Mouse (Mus musculus) induced T-regulatory cell, adult 2 months (primary cell): ENCODE data around the gene 4931428L18Rik.

ENCODE experiments used
- DNase-seq: peaks from one replicate; pipeline ENCODE4 v3.0.0-alpha.2; 2012; ENCODE audit warnings: low read depth

The 4931428L18Rik gene

GRCm38 (mm10) chr1:31152799-31153426 lies 69.6 kb downstream of the 4931428L18Rik start:
- DNase-seq, result no peak

GRCm38 (mm10) chr1:31150546-31150945 lies 71.9 kb downstream of the 4931428L18Rik start:
- DNase-seq, result no peak

GRCm38 (mm10) chr1:31149671-31150070 lies 72.8 kb downstream of the 4931428L18Rik start:
- DNase-seq, result no peak

DNA sequence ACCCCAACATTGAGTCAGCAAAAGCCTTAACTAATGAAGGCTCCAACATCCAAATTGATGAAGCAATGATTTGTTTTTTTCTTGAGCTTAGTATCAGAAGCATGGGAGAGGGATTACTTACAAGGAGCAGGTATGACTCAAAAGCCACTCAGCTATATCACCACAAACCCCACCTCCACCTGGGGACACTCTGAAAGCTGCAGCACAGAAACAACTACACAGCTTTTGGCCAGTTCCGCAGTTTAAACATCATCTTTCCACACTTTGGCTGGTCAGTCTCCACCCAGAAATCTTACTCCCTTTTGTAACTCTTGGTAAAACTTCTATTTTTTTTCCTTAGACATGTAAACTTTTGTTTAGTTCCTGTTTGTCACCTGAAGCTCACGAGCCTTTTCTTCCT lies 78.9 kb downstream of the 4931428L18Rik start:
- no peak for DNase-seq

GRCm38 (mm10) chr1:31142288-31143094 lies 80.0 kb downstream of the 4931428L18Rik start:
- no peak for DNase-seq

DNA sequence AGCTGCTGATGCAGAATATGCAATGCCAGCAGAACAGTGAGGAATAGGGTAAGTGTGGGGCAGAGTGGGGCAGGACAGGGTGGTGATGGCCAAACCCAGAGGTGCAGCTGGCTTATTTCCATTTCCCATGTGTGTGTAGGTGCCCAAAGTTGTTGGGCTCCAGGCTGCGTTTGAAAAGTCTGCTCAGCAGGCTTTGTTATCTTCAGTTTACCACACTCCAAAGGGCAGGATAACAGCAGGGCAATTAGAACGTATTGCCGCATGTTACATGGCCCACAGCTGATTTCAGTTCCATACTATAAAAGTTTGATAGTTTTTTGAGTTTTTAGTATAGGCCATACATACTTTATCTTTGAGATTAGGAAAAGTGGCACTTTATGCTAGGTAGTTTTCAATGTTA lies 84.1 kb downstream of the 4931428L18Rik start:
- no peak for DNase-seq

DNA sequence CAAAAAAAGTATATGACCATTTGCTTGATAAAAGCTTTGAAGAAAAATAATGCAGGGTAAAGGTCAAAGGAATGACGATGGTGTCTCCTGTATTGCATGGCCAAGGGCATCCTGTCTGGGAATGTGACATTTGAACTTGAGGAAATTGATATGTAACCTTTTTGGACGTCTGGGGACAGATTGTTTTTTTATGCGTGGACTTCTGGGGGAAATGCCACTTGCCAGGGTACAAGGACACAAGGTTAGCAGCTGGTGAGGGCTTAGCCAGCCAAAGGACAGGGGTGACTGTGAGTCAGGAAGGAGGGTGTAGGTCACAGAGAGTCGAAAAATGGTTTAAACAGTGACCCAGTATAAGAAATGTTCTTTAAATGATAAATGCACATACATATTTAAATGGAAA lies 109.0 kb downstream of the 4931428L18Rik start:
- DNase-seq, result no peak

DNA sequence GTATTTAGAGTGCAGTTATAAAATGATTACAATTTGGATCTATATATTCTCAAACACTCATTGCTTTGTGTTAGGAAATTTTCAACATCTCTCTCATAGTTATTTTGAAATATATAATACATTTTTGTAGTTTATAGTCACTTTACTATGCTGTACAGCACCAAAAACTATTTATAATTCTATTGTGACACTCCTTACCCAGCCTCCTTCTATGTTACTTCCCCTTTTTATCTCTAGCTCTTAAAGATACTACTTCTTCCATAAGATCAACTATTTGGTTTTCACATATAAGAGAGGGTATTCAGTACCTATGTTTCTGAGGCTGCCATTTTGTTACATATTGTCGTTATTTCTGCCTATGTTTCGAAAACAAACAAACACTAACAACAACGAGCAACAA lies 114.5 kb downstream of the 4931428L18Rik start:
- DNase-seq, result no peak

DNA sequence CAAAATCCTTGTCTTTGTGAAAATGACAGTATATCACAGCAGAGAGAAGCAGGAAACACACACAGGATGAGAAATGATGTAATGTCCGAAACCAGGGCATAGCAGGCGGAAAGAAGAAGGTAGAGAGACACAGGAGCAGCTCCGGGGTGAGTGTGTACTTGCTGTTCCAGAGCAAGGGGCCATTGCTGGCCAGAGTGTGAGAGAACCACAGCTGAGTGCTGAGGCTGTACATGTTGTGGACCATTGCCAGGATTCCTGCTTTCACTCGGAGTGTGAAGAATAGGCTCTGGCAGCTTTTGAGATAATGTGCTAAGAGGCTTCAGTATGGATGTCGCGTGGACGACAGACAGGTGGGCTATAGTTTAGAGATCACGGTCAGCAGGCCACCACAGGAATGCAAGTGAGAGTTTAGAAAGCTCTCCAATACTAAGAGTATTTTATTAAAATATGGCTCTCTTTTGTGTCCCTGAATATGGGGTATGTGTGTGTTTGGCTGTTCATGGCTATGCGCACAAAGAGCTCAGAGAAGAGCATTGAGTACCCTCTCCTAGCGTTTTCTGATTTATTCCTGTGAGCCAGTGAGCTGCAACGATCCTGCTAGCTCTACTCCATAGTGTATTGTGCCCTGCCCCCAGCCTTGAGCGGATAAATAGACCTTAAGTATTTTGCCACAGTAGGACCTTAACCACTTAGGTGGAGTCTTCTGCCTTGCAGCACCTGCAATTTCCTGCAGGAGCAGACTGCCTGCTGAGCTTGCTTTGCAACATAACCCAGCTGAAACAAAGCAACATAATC lies 119.4 kb downstream of the 4931428L18Rik start:
- DNase-seq, result no peak

DNA sequence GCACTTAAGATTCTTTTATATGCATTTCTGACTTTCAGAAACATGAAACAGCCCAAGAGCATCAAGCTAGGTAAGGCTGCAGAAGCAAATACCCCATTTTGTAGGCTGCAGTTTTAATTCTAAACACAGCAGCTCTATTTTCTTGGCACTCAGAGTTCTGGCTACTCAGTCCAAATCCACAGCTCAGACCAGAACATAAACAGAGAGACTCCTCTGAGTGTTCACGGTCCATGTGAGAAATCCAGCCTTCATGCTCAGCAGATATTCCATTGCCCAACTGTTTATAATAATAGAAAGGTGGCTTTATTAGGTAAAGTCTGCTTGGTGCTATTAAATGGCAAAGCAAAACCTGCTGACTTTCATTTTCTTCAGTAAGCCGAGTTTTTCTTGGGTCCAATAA lies 120.2 kb downstream of the 4931428L18Rik start:
- DNase-seq, result no peak

DNA sequence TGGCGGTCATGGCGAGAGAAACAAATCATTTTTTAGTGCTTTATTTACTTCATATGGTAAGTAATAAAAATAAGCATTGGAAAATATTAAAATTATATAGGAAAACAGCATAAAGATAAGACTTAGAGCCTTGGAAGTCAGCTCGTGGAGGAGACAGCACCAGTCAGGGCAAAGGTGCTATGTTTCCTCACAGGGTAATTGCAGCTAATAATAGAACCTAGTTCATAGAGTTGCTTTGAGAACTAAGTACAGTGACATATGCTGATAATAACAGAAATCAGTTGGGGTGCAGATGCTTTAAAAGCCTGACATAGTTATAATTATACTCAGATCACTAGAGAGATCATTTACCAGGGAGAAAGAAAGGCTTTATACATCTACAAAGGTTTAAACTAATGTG lies 125.3 kb downstream of the 4931428L18Rik start:
- no peak for DNase-seq

DNA sequence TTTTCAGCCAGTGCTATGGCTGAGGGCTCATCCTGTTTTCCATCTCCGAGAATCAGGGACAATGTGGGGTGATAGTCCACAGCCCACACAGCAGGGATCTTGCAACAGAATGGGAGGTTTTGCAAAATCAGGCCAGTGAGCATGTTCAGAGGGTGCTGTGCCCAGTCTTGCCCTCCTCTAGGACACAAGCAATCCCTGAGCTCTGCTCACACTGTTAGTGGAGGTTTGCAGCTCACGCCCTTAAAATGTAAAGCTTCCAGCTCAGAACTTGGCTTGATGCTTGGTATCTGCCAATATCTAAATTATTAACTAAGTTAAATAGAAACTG lies 126.1 kb downstream of the 4931428L18Rik start:
- DNase-seq, result no peak

DNA sequence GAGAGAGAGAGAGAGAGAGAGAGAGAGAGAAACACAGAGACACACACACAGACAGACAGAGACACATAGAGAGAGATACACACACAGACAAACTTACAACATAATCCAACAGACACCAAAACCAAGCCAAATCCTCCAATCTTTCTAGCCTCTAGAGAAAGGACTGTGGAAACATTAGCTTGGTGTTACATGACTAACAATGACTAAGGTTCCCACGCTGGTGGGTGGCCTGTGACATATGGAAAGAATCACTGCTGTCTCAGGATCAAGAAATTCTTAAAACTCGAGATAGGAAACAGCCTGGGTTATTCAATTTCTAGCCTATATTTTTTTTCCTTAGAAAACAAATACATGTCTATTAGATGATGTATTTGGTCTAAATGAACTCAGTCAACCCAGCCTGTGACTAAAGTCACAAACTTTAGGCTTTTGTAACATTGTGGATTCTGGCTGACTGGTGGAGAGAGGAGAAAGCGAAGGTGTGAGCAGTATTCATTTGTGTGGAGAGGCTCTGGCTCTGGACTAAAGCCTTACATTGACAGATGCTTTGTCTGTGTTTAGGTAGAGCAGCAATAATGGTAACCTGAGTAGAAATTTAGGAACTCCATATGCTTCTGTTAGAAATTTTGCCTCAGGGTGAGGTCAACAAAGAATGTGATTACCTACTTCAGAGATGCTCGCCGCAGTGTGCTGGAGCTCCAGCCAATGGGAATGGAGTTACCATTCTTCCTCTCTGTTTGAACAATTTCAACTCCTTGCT lies 126.6 kb downstream of the 4931428L18Rik start:
- DNase-seq, result no peak

GRCm38 (mm10) chr1:31094792-31095191 lies 127.7 kb downstream of the 4931428L18Rik start:
- DNase-seq, result no peak

DNA sequence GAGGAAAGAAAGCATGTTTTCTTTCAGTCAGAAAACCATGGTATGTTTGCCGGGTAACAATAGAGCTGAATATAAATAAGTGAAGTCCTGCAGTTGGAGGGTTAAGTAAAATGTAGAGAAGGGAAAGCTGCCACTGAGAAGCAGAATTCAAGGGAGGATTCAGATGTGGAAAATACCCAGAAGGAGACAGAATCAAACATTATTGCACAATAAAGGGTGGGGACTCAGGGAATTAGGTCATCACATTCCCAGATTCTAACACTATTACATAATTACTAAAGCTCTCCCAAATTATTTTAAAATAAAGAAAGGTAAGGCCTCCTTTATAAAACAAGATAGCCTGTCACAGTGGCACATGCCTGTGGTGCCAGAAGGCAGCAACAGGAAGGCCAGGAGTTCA lies 128.5 kb downstream of the 4931428L18Rik start:
- no peak for DNase-seq

GRCm38 (mm10) chr1:31088686-31089085 lies 133.8 kb downstream of the 4931428L18Rik start:
- no peak for DNase-seq

- no peak for DNase-seq
Observed at GRCm38 (mm10) chr1:31072523-31073370, 149.7 kb downstream of the 4931428L18Rik start.

- DNase-seq, result no peak
Observed at GRCm38 (mm10) chr1:31071209-31071608, 151.3 kb downstream of the 4931428L18Rik start.

- no peak for DNase-seq
Observed at GRCm38 (mm10) chr1:31064817-31065740, 157.4 kb downstream of the 4931428L18Rik start.

DNA sequence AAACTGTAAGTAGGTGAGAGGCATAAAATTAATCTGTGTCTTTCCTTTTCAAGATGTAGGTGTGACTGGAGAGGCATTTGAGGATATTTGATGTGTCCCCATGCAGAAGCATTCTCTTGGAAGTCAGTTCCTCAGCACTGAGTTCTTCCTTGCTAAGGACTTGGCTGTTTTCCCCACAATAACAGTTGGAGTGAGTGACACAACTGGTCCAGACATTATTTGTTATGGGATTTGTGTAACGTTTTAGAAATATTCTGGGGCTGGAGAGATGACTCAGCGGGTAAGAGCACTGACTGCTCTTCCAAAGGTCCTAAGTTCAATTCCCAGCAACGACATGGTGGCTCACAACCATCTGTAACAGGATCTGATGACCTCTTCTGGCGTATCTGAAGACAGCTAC lies 162.7 kb downstream of the 4931428L18Rik start:
- no peak for DNase-seq
